Mouse (Mus musculus) adrenal gland, postnatal 36 days (tissue): ENCODE results near the gene Rftn1. TPM values are rescaled to one million over a fixed set of nuclear protein-coding genes. Genes with fewer than 3 reads are reported as not detected.

Experiments used
- DNase-seq, 2 experiments: peaks; one replicate each; pipeline ENCODE4 v3.0.0; 2021; ENCODE audit warnings: mixed read lengths in 1 of 2
- total RNA-seq, 2 experiments: library from RNA; stranded (reverse); gene quantifications; 2 replicates each; pipeline ENCODE4 v1.2.3; 2021

Rftn1 gene
- total RNA-seq, 2 experiments from 2014 or later = 7.3 to 9.9 TPM

DNA sequence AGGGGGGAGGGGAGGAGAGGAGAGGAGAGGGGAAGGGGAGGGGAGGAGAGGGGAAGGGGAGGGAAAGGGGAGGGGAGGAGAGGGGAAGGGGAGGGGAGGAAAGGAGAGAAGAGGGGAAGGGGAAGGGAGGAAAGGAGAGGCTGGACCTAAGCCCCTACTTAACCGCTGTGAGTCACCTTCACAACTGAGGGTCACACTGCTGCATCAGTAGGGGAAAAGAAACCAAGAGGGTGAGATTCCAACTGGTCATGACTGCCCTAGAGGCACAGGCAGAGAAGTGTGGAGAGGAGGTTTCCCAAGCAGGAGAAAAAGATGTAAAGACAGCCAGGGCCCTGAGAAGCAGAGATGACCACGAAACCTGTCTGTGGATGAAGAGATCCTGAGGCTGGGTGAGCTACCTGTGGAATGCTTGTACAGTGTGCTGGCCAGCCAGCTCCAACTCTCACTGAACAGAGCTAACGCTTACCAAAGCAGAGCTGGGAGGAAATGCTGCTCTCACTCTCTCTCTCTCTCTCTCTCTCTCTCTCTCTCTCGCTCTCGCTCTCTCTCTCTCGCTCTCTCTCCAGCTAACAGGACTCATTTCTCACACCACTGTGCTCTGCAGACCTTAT lies 19.4 kb downstream of the Rftn1 start:
- DNase-seq = no peak

DNA sequence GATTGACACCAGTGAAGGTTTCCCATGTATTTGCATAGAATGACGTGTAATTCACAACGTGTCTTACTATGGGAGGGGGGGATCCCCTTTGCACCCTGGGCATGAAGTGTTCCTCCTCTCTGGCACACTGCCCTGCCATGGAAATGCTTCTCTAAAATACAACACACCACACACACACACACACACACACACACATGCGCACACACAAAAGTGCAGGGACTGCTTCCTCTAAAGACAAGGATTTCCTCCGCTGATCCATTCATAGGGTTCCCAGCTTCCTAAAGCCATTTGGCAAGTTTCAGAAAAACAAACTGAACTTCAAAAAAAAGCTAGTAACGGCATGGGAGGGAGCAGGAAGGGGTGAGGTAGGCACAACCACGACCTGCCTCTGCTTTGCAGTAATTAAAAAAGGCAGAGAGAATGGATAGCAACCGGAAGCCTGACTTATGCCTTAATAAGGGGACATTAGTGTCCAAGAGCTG lies 20.5 kb downstream of the Rftn1 start:
- peak; percentile 37 to 64 for DNase-seq

DNA sequence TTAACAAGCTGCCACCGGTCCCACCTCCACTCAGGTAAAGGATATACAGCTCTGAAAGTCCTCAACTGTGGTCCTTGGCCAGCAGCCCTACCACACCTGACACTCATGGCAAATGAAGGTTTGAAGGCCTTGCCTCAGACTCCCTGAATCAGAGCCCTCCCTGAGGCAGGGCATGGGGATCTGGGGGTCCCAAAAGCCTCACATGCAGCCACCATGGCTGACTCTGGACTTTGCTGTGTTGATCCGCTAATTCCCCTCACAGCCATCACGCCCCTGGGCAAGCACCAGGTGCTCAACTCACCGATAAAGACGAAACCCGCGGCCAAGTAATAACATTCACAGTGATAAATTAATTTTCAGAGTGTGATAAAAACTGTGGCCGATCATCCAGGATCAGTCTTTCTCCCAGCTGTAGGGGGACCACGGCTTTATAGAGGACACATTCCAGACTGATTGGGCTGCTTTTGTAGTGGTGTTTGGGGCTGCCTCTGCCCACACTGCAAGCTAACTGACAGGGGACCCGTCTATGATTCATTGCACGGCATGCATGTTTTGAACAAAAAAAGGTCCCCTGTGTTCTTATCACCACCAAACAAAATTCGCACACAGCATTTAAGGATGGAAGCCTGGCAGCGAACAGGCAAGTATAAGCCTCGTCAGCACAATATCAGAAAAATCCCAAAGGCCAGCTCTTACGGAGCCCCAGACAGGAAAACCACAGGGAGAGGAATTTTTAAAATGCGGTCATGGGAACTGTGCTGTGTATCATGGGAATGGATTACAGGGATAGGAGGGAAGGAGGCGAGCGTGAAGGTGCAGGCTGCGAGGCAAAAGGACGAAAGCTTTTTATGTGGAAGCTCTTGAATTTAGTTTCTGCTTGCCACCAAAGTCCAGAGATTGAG lies 29.3 kb downstream of the Rftn1 start:
- no peak for DNase-seq

DNA sequence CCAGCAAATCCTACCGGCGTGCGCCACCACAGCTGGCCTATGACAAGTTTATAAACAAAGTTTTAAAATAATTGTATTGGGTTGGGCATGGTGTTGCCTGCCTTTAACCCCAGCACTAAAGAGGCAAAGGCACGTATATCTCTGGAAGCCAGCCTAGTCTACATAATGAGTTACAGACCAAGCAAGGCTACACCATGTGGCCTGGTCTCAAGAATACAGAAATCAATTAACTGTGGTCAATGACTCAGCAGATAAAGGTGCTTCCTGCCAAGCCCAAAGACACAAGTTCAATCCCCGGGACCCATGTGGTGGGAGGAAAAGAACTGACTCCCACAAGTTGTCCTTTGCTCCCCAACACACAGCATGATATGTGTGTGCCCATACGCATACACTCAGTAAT lies 30.1 kb downstream of the Rftn1 start:
- no peak for DNase-seq

DNA sequence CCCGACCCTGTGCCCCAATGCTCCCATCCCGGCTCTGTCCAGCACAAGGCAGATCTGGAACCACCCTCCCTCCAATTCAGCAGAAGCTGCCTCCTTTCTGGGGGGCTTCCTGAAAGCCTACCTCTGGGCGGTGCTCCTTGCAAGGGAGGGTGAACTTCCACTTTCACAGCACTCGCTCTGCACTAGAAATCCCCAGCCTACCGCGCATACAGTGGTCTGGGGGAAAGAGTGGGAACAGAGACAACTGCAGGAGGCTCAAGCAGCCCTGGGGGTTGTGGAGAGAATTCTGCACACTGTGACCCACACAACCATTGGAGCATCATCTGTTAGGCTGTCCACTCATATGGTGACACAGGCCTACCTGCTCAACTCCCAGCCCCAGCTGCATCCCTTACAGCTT lies 30.7 kb downstream of the Rftn1 start:
- DNase-seq = no peak

DNA sequence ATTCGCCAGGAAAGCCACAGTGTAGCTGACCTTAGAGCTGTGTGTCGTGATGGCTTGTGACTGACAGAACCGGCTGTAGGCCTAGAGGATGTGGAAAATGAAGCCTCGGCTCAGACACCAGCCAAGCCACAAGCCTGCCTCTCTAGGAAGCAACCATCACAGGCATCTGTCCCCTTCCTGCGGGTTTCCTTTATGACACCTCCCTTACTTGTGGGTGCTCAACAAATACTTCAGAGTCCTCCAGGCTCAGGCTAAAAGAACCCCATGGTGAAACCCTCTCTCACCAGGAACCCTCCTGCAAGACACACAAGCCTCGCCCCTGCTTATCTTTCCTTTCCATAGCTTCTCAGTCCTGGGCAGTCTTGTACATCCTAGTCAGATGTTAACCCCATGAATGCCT lies 31.9 kb downstream of the Rftn1 start:
- no peak for DNase-seq

DNA sequence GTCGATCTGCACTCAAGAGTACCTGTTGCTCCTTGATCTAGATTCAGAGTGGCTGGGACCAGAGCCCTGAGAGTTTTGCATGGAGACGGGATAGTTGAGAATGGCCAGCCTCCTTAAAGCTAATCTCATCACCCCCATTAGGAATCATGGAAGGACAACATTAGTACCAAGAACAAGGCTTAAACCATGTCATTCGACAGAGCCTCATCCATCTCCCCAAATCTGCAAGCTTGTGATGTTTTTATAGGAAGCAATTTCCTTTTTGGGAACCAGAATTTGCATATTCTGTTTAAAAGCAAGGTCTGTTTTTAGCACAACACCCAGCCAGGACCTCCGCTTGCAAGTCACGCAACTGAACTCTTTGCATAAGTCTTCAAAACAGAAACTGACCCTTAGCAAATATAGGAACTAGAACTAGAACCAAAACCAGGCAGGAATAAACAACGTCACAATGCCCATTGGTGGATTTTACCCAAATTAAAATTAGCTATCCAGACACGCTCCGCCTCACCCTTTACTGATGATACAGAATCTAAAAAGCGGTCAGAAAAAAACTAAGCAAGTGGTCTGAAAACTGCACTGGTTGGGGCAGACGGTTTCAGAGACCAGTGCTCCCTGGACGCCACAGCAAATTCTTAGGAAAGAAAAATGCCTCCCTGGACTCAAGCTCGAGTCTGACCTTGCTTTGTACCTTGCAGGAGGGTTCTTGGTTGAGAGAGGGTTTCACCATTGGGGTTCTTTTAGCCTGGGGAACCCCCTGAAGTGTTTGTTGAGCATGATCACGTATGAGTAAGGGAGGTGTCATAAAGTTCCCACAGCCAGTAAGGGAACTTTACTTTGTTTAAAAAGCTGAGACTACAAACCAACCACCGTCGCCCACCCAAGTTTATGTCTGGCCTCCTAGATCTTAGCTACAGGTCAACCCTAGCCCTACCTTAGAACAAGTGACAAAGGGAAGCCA lies 33.0 kb downstream of the Rftn1 start:
- no peak for DNase-seq

DNA sequence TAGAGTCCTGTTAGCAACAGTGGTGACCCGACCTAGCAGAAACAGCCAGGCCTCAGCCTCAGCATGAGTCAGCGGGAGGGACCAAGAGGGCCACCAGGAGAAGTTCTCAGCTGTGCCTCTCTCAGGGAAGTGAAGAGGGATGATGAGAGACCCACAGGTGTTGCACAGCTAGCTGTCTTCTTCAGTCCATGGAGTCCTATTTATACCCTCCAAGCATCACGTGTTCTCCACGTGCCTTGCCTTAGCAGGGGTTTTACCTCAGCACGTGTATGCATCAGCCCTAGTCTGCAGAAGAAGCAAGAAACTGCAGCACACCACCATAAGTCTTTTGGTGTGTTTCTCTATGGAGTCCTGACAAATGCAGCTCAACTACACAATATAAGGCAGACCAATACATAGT lies 38.4 kb downstream of the Rftn1 start:
- DNase-seq = no peak

DNA sequence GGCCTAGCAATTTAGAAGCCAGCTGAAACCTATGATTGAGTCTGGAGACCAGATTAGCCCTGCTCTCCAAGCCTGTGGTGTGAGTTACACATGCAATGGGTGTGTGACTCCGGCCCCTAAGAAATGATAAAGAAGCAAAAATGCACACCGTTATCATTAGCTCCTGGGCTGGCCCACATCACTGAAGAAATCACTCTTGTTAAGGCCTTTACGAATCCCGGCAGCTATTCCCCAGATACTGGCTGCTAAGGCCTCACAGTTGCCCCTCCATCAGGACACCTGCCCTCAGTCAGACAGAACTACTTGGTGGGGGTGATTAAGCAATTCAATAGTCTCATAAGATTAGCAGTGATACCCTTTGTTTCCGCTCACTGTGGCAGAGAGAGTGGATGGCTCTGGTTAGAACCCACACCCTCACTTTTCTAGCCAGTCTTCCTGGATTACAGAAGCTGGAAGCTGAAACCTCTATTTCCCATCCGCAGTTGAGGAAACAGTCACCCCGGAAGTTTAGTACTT lies 39.2 kb downstream of the Rftn1 start:
- no peak for DNase-seq

DNA sequence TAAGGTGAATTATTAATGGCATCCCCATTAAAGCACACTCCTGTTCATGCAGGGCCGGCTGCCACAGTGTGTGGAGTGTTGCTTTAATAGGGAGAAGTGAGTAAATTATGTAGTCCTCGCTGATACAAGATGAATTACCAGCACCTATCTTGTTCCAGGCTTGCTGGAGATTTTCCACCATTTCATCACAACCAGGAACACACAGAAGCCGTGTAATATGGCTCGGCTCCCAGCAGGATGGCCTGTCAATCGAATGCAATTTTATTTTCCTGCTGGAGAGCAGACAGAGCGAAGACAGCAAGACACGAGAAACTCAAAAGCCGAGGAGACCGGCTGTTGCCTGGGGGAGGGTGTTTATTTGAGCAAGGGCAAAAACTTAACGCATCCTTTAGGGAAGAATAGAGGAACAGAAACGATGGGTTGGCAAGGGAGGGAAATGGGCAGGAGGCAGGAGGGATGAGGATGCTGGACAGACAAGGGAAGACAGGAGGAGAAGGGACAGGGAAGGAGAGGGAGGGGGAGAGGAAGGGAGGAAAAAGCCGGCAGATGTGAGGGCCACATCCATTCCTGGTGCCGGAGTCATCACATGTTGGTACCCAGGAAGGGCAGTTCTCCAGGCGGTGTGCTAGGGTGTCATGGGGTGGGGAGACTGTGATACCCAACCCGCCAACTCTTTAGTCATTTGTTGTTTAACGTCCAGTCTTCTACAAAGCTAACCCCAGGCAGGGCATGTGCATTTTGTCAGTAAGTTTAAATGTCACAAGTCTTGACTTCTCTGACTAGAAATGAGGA lies 39.9 kb downstream of the Rftn1 start:
- no peak for DNase-seq

DNA sequence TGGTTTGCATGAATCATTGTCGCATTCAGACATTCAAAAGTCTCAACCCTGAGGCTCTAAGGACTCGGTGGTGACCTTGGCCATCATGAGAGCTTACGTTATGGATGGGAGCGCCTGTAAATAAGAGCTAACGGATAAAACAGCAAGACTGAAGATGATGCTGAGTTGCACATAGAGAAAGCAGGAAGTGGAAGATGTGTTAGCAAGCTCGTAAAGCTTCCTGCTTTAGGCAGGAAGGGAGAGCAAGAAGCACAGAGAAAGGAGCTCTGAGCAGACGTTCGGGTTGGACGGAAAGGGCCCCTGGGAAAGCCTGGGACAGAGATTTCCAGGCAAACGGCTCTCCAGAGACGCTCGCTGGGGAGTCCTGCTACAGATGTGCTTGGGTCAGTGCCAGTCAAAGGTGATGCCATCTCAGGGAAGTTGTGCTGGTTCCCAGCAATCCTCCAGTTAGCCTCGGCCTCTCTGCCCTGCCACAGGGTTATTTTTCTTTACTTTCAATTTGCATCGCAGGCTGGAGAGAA lies 40.7 kb downstream of the Rftn1 start:
- DNase-seq = peak in 1 of 2 experiments; percentile 20

DNA sequence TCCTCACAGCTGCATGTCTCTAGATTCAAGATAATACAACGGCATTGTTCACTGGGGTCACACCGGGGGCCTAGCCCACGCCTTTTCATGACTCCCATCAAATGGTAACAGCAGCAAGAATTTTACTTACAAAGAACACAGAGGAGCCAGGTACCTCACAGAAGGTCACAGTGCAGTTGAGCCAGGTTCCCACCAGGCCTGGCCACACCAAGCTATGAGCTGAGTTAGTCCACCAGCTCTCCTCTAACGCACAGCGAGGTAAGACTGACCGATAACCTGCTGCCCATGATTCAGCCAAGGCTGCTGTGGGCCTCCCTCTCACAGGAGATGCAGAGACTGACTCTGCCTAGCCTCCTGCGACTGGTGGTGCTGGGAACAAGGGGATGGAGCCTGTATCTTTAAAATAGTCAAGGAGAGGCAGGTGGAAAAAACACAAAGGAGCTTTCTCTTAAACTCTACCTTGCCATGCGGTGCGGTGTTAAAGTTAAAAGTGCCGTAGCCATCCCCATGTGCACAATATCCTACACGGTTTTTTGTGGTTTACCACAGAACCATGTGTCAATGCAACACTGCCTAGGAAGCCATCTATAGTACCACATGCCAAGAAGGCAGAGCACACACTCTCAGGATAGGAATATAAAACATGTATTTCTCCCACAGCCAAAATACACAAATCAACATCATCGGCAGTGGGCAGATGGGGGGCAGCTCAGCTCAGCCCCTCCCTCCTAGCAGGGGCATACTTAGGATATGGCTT lies 42.5 kb downstream of the Rftn1 start:
- no peak for DNase-seq

DNA sequence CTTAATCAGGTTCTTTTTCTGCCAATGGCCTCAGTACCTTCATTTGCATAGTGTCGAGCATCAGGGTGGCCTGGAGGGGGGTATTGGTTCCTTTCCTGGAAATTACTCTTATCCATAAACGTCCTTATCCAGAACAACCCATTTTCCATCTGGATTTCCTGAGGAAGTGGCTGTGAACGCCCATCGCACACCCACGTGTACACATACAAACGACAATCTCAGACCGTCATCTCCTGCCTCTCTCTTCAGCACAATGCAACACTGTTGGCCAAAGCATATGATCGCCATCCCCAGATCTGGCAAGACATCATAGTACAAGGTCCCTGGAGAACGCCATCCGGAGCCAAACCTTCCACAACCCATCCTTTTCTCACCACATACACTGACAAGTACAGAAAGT lies 47.1 kb downstream of the Rftn1 start:
- no peak for DNase-seq

DNA sequence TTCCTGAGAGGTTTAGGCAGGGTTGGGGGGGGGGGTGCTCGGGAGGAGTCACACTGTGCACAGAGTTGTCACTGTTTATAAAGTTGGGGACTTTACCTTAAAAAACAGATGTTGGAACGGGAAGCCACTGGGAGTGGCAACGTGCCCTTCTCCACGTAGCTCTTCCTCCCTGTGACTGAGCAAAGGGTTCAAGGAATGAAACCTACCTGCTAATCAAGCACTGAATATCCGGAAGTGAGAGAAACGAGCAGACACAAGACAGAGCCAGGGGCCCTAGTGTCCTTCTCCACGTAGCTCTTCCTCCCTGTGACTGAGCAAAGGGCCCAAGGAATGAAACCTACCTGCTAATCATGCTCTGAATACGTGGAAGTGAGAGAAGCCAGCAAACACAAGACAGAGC lies 47.9 kb downstream of the Rftn1 start:
- DNase-seq = no peak

DNA sequence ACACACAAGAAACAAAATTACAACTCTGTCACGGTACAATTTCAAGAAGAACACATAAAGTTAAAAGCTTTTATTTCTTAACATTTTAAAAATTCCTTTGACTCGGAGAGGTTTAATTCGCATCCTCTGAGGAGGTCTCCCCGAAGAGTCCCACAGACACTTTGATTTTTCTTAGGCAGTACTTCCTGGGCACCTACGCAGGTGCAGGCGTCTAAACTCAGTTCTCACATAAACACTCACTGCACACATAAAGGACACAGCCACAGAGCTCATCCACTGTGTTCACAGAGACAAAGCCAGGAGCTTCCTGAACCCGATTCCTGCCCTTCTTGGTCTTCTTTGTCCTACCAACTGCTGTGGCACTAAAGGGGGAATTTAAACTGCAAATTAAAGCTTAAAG lies 48.3 kb downstream of the Rftn1 start:
- no peak for DNase-seq

DNA sequence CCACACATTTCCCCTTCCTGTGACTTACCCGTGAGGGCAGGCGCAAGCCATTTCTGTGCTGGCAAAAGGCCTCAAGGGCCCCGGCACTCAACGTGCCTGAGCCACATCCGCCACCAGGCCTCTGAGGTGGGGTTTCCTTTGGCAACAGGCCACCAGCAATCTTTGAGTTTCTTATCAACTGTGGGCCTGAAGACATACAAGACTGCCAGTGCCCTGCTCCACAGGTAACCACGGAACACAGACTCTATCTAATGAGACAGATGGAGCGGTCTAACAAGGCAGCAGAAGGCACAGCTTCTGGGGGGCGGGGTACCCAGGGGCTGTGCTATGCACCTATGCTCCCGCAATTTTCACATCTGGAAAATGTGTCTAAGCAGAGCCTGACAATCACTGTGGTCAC lies 54.4 kb downstream of the Rftn1 start:
- DNase-seq = peak; percentile 49 to 54

DNA sequence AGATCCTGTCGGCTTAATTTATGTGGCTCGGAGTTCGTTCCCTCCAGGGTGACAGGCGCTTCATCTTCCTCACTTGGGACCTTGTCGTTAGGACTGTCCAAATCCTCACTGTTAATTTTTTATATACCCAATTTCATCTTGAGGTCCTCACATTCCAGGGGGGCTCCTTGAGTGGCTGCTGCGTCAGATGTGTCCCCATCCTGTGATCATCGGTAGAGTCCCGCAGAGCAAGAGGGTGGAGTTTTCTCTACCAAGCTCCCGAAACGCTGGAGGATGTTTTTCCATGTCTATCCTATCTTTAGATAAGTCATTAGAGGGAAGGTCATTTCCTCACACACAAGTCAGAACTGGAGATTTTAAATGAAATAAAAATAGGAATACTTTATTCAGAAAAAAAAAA lies 55.0 kb downstream of the Rftn1 start:
- DNase-seq = no peak

DNA sequence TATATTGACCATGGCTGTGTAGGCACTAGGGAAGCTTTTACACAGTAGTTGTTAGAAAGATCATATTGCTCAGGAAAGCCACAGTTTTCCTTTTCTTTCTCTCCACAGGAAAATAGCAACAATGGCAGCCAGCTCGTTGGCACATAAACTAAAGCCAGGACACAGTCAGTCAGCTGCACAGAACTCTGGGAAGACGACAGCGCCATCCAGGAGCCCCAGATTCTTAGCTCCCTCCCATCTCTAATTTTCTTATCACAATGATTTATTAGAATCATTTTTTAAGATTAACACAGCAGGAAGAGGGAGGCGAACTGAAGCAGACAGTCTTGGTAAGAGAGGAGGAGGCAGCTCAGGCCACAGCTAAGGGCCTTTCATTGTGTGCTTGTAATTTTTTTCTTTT lies 58.8 kb downstream of the Rftn1 start:
- no peak for DNase-seq

DNA sequence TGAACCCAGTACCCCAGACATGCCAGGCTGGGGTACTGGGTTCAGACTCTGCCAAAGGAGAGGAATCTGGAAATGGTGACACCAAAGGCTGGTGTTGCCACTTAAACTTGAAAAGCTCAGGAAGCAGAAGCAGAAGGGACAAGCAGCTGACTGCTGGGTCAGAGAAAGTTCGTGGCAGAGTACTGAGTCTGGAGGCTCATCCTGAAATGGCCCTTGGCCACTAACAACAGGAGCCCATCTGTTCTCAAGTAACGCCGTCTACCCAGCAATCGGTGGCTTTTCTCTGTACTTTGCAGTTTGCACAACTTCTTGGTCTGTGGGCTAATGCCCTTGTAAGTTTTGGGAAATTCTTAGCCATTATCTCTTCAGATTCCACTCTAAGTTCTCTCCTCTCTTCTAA lies 60.1 kb downstream of the Rftn1 start:
- no peak for DNase-seq

DNA sequence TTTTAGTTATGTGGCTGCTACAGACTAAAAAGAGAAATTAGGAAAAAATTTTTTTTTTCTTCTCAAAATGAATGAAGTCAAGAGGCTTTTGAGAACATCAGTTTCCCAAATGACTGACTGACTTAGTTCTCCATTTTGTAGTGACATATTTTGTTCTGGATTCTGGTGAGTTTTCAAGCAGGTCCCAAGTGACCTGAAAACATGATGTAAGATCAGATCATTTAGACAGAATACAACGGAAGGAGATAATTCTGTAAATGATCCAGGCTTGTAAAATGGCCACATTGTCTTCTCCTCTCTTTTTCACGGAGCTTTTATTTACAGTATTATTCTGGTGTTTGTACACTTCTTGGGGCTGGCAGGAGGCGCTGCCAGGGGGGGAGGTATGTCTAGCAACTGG lies 62.1 kb downstream of the Rftn1 start:
- DNase-seq = no peak
